Mouse (Mus musculus): Measurements from ENCODE around the gene Spsb1.

- TF ChIP-seq CTCF (IDR thresholded peaks at IDR 0.05), result no peak
- TF ChIP-seq EP300 (IDR thresholded peaks at IDR 0.05), result no peak
Measured at GRCm38 (mm10) chr4:149878021-149878449, 76.8 kb downstream of the Spsb1 start.

Measured in lung, postnatal 0 days (tissue).